Mouse (Mus musculus): ENCODE measurements around the gene Gjc2.

The Gjc2 gene

GRCm38 (mm10) chr11:59208153-59208831 lies 25.3 kb upstream of the Gjc2 start, which contains the start of gene 2310033P09Rik:
Gene 2310033P09Rik, plus strand, starts transcription at chr11:59208321.
- peak; percentile 97 for DNase-seq

DNA sequence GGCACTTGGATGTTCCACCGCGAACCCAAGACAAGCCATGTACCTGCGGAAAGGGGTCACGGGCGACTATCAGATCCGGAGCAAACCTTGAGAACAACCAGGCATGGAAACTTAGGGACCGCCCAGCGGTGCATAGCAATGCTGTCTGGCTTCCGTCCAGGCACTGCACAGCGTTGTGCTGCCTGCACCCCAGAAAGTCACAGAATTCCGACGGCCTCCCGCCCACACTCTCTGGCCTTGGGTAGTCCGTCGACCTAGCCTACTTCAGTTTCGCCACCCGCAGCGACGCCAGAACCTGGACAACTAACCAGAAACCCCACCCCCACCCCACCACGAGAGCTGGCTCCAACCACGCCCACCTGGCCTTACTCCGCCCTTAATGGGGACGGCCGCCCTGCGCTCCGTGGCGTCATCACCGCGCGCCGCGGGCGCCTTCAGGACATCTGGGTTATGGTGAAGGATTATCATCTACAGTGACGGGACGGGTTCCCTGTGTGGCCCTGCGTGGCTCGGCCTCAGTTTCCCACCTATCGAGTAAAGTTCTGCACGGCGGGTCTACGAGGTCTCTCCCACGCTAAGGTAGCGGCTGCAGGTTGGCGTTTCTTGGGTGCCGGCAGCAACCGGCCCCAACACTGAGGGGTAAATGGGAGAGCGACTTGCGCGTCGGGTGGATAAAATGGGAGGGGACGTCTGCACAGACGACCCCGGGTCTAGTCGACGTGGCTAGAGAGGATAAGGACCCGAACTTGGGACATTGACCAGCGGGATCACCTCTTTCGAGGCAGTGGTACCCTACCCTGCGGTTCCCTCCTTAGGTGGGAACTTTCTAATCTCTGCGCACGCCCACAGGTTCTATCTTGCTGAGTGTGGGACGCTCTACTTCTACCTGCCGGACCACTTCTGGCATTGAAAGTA lies 19.3 kb upstream of the Gjc2 start, which contains the start of gene Mrpl55:
Mrpl55 (plus strand) TSS at position 406 of the 915 bp plus-strand sequence.
- DNase-seq = peak; percentile 95

GRCm38 (mm10) chr11:59201216-59202002 lies 18.4 kb upstream of the Gjc2 start:
- no peak for DNase-seq

DNA sequence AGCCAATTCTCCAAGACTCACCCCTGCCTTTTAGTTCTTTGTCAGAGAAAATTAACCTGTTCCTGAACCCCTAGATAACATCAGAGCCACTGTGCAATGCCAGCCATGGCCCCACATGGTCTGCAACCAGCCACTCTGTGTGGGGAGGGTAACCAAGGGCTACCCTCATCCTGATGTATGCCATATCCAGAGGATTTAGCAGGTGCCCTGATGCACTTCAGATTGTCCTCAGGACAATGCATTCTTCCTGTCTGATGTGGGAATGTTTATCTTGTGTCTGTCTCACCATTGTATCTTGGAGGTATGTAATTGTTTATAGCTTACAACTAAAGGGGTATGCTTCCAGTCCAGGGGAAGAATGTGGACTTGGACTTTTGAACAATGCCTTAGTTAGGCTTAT lies 13.2 kb upstream of the Gjc2 start:
- DNase-seq = no peak

DNA sequence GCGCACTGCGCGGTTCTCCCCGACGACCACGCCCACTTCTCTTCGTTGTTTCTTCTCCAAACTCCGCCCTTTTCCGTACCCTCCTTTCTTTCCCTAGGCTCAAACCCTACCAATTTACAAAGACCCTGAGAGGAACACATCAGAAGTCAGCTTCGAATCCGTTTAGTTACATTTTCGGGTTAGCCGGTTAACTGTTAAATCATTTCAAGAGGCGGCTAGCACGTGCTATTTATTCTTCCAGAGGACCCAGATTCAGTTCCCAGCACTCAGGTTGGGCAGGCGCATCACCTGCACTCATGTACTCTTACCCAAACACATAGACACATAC lies 9.0 kb upstream of the Gjc2 start, which contains the start of gene Guk1:
Guk1 (minus strand) TSS at position 154 of the 328 bp plus-strand sequence.
- DNase-seq = no peak

DNA sequence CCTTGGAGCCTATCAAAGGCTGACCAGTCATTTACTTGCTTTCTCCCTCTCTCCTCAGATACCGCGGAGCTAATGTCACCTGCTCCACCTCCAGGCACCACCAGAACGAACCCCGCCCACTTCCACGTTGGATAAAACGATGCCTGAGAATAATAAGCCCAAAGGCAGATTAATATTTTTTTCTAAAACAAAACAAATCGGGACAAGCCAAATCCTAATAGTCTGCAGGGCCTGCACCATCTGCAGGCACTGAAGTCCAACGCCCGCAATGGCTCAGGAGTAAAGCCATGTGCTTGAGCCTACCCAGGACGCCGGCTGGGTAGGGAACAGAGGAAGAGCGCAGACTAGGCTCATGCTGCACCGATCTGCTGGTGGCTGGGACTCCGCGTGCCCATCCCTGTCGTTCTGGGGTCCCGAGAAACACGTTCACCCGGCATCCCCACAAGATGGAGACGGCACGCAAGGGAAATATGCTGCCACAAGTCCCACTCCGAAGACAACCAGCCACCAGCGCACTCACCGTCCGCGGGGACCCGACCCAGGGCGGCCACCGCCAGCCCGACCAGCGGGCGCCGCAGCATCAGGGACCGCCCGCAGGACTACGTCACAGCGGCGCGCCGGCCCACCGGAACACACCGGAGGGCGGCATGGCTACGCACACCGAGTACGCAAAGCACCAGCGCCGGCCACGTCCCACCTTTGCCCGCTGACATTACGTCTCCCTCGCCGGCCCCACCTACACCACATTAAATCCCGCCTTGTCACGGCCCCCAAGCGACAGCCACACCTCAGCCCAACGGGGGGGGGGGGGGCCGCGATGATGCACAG lies 8.4 kb upstream of the Gjc2 start:
- DNase-seq = peak; percentile 89

DNA sequence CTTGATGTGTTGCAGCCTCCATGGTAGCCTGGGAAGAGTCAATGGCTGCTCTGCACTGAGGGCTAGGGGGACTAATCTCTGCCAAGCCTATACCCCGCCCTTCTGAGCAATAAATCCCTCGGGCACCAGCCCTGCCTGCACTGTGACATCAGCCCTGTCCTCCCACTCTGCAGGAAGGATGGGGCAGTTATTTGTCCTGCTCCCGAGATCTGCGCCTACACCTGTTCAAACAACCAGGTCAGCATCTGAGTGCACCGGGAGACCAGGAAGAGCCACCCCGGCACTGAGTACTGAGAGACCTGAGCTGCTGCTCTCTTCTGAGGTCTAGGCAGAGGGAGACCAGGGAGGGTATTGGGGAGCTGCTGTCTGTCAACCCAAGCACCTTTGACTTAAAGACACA lies 4.7 kb upstream of the Gjc2 start:
- peak; percentile 38 for DNase-seq

DNA sequence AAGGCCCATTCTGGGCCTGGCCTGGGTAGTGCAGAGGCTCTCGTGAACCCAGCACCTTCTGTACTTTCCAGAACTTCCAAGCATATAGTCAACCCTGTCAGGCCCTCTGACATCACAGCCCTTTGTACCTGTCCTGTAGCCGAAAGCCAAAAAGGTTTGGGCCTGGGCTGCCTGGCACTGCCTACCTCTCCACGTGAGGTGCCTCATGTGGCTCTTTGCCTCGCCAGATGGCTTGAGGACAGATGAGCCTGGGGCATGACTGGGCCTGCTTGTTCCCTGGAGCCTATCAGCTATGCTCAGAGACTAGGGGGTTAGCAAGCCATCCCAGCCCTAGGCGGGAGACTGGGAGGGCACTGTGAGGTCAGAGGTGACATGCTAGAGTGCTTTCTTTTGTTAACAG lies 2.5 kb upstream of the Gjc2 start:
- DNase-seq = no peak

GRCm38 (mm10) chr11:59183821-59184220 lies 808 bp upstream of the Gjc2 start:
- peak; percentile 59 for DNase-seq

- DNase-seq = no peak
Measured at GRCm38 (mm10) chr11:59176921-59177320, 6.1 kb downstream of the Gjc2 start.

- DNase-seq = no peak
Measured at GRCm38 (mm10) chr11:59176475-59176874, 6.5 kb downstream of the Gjc2 start.

GRCm38 (mm10) chr11:59174189-59174838 lies 8.7 kb downstream of the Gjc2 start:
- no peak for DNase-seq

GRCm38 (mm10) chr11:59170549-59170948 lies 12.5 kb downstream of the Gjc2 start:
- DNase-seq = no peak

- no peak for DNase-seq
Measured at GRCm38 (mm10) chr11:59169807-59170206, 13.2 kb downstream of the Gjc2 start.

GRCm38 (mm10) chr11:59165616-59166241 lies 17.3 kb downstream of the Gjc2 start:
- DNase-seq = no peak

- no peak for DNase-seq
Measured at GRCm38 (mm10) chr11:59164384-59164783, 18.6 kb downstream of the Gjc2 start.

- peak; percentile 99 for DNase-seq
Measured at GRCm38 (mm10) chr11:59163255-59164236, 19.5 kb downstream of the Gjc2 start, which contains the start of gene Iba57. Gene Iba57, minus strand, starts transcription at chr11:59163739.

GRCm38 (mm10) chr11:59162443-59163254 lies 20.4 kb downstream of the Gjc2 start:
- DNase-seq = no peak

- no peak for DNase-seq
Measured at GRCm38 (mm10) chr11:59161398-59161797, 21.6 kb downstream of the Gjc2 start.

All from retina, postnatal 1 day (tissue).